Mouse (Mus musculus): ENCODE data around the gene Kcnk16. TPM values are rescaled to one million over a fixed set of nuclear protein-coding genes. Genes with fewer than 3 reads are reported as not detected.
A peak's percentile ranks its signal among the peaks of the same experiment; 100 is the strongest.

Kcnk16 gene
- polyA plus RNA-seq, 1 experiment from 2014 or later: not detected

- WGBS: 40% methylated on average over 2 of the region's 2 CpGs
- Histone ChIP-seq H3K27me3 (no peaks in the 10 kb centered on the region), H3K4me2 (no peak overlapping the region)
Observed at GRCm38 (mm10) chr14:20226982-20227381, 42.0 kb downstream of the Kcnk16 start.

GRCm38 (mm10) chr14:20226488-20226887 lies 42.5 kb downstream of the Kcnk16 start:
- Histone ChIP-seq H3K36me3 (ENCODE audit: poor library complexity, severe bottlenecking) (no peaks in the 10 kb centered on the region), H3K4me2 (no peak overlapping the region), H3K4me3 (no peak overlapping the region), H3K9me3 (replicated peaks) (no peaks in the 10 kb centered on the region), H3K27me3 (no peaks in the 10 kb centered on the region), H3K4me1 (peaks cover 26% of the 10 kb centered on the region), H3K9ac (no peak overlapping the region), H3K27ac (no peak overlapping the region)
- WGBS: 37% methylated on average over 7 of the region's 7 CpGs
- ATAC-seq: no peak

More at GRCm38 (mm10) chr14:20226982-20227381, 42.0 kb downstream of the Kcnk16 start:
- Histone ChIP-seq H3K27ac (no peak overlapping the region), H3K9ac (no peak overlapping the region), H3K4me1 (peaks cover 26% of the 10 kb centered on the region), H3K9me3 (replicated peaks) (no peaks in the 10 kb centered on the region), H3K4me3 (no peak overlapping the region), H3K36me3 (ENCODE audit: poor library complexity, severe bottlenecking) (no peaks in the 10 kb centered on the region)
- no peak for ATAC-seq

DNA sequence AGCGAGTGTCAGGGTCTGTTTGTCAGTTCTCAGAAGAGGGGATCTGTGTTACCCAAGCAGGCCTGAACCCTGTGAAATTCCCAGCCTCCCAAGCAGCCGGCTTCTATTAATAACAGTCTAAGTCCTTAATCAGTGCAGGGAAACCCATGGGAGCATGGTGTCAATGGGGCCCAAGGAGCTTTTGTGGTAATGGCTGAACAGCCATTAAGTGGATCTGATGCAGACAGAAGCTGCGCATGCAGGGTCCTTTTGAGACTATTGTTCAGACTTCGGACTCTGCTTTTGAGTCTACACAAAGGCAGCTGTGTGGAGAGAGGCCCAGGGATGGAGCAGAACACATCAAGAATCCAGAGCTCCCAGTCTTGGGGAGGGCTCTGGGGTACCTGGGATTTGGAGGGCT lies 43.5 kb downstream of the Kcnk16 start:
- 5% methylated on average over 4 of the region's 4 CpGs for WGBS
- H3K9me3 ChIP-seq (replicated peaks): no peaks in the 10 kb centered on the region
- no peak overlapping the region for H3K4me3 ChIP-seq
- peaks cover 30% of the 10 kb centered on the region for H3K4me1 ChIP-seq
- H3K9ac ChIP-seq: no peak overlapping the region
- peak; percentile 83 for ATAC-seq
- H3K27me3 ChIP-seq: no peaks in the 10 kb centered on the region
- no peaks in the 10 kb centered on the region for H3K36me3 ChIP-seq (ENCODE audit: poor library complexity, severe bottlenecking)
- peak overlapping the region; percentile 27 for H3K4me2 ChIP-seq
- peak overlapping the region; percentile 75 for H3K27ac ChIP-seq

DNA sequence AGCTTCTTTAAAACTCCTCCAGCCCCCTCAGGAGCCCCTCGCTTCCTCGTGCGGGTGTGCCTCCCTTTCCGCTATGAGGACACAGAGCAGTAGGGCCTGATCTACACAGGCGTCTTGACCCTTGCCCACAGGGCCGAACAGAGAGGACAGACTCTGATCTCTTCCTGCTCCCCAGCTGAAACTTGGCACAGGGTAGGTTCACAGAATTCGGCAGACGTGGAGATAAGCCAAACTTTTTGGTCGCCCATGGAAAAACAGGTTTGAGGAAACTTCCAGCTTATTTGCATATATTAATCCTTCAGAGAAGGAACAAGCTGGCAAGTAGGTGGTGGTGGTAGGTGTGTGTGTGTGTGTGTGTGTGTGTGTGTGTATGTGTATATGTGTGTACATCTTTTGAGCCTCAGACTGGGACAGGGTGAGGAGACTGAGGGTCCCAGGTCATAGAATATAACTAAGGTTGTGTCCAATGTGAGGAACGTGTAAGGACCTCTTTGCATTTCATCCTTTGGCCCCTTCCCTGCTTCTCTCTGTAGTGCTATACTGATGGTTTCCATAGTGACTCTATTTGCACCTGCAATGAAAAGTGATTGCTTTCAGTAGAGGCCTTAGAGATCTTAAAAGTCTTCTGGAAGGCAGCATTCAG lies 44.3 kb downstream of the Kcnk16 start:
- Histone ChIP-seq H3K9ac (peak overlapping the region; percentile 21; the same call in 1 of the 2 replicates), H3K4me3 (no peak overlapping the region), H3K27ac (peak overlapping the region; percentile 75), H3K36me3 (ENCODE audit: poor library complexity, severe bottlenecking) (no peaks in the 10 kb centered on the region), H3K4me1 (peaks cover 30% of the 10 kb centered on the region), H3K4me2 (peak overlapping the region; percentile 27; the same call in 1 of the 2 replicates), H3K9me3 (replicated peaks) (no peaks in the 10 kb centered on the region), H3K27me3 (no peaks in the 10 kb centered on the region)
- 35% methylated on average over 10 of the region's 10 CpGs for WGBS
- peak; percentile 39; the same call in 1 of the 2 replicates for ATAC-seq

- Histone ChIP-seq H3K4me1 (peaks cover 30% of the 10 kb centered on the region), H3K36me3 (ENCODE audit: poor library complexity, severe bottlenecking) (no peaks in the 10 kb centered on the region), H3K9me3 (replicated peaks) (no peaks in the 10 kb centered on the region), H3K27ac (peak overlapping the region; percentile 75), H3K9ac (0 out of 2 replicates have a peak overlapping the region, but pooled peaks have one; percentile 21), H3K27me3 (no peaks in the 10 kb centered on the region), H3K4me2 (peak overlapping the region; percentile 18; the same call in 1 of the 2 replicates), H3K4me3 (no peak overlapping the region)
- ATAC-seq: no peak
- 5% methylated on average over 4 of the region's 4 CpGs for WGBS
Observed at GRCm38 (mm10) chr14:20224163-20224562, 44.8 kb downstream of the Kcnk16 start.

DNA sequence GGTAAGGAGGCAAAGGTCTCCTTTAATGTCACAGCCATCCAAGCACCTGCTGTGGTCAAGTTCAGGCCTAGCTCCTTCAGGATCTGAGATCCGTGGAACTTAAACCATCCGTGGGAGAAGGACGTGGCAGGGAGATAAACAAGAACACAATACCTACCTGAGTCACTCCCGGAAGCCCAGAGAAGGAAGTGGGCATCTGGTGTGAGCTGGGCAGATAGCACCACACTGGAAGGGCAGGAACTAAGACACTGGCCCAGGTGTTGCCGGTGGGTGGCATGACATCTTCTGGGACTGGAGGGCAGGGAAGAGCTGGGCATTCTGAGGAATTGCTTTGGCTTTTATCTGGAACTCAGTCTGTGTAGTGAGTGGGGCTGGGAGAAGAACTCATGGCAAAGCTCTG lies 45.7 kb downstream of the Kcnk16 start:
- Histone ChIP-seq H3K9me3 (replicated peaks) (no peaks in the 10 kb centered on the region), H3K27ac (no peak overlapping the region), H3K36me3 (ENCODE audit: poor library complexity, severe bottlenecking) (no peaks in the 10 kb centered on the region), H3K4me3 (no peak overlapping the region), H3K4me1 (peaks cover 30% of the 10 kb centered on the region), H3K9ac (no peak overlapping the region), H3K27me3 (no peaks in the 10 kb centered on the region), H3K4me2 (no peak overlapping the region)
- 93% methylated on average over 5 of the region's 5 CpGs for WGBS
- ATAC-seq: no peak

DNA sequence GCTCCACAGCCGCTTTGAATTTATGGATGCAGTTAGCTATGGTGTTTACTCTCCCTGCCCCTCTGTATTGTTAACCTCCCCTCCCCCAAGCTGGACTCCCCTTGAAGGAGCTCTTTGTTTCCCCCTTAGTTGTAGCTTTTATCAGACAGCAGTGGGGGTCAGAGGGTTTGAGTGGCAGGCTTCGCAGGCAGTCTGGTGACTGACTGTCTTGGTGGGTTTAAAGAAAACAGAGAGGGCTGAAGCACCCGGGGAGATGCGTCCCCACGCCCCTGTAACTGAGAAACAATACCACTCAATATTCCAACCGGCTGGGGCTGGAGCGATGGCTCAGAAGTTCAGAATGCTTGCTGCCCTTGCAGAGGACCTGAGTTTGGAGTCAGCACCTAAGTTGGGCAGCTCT lies 47.9 kb downstream of the Kcnk16 start:
- Histone ChIP-seq H3K4me3 (no peak overlapping the region), H3K27ac (no peak overlapping the region), H3K27me3 (no peaks in the 10 kb centered on the region), H3K4me2 (no peak overlapping the region), H3K9me3 (replicated peaks) (no peaks in the 10 kb centered on the region), H3K4me1 (peaks cover 30% of the 10 kb centered on the region), H3K36me3 (ENCODE audit: poor library complexity, severe bottlenecking) (no peaks in the 10 kb centered on the region), H3K9ac (no peak overlapping the region)
- no peak for ATAC-seq
- 31% methylated on average over 7 of the region's 7 CpGs for WGBS

DNA sequence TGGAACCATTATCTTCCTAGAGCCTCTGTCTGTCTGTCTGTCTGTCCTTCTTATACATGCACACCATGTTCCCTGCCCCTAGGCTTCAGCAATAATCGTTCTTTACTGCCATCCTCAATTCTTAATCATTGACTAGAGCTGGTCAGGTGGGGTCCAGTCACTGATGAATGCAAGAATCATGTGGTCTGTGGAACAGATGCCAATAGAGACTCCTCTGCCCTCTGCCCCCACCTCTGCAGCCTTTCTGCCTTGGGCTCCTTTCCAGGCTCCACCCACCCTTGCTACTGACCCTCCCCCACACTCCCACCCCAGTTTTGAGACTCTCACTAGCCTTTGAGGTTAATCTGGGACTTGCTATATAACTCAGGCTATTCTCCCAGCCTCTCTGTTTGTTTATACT lies 49.1 kb downstream of the Kcnk16 start:
- Histone ChIP-seq H3K27ac (no peak overlapping the region), H3K9me3 (replicated peaks) (no peaks in the 10 kb centered on the region), H3K36me3 (ENCODE audit: poor library complexity, severe bottlenecking) (no peaks in the 10 kb centered on the region), H3K9ac (no peak overlapping the region), H3K4me3 (no peak overlapping the region), H3K4me1 (peaks cover 18% of the 10 kb centered on the region), H3K27me3 (no peaks in the 10 kb centered on the region), H3K4me2 (no peak overlapping the region)
- WGBS: 89% methylated on average over 1 of the region's 1 CpGs
- no peak for ATAC-seq

DNA sequence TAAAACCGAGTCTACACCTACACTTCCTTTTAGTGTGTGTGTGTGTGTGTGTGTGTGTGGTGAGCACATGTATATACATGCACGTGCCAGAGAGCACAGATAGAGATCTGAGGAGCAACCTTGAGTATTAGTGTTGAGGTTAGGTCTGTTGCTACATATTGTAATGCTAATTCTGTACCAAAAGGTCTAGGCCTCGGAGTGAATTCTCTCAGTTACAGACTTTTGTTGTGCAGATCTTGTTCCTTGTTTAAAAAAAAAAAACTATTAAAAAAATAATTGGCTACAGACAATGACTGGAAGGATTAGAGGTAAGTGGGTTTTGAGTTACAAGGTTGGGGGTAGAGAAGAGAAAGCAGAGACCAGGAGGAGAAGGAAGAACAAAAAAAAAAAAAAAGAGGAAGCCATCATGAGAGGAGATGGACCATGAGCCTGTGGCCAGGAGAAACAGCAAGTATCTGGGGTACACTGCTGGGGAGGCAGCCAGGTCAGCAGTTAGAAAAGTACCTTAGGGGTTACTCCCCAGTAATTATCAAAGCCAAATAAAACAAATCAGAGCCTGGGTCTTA lies 51.6 kb downstream of the Kcnk16 start:
- no peak overlapping the region for H3K4me3 ChIP-seq
- ATAC-seq: no peak
- WGBS: 10% methylated on average over 3 of the region's 3 CpGs
- 0 out of 2 replicates have a peak, but pooled peaks cover 10% of the 10 kb centered on the region for H3K4me1 ChIP-seq
- no peaks in the 10 kb centered on the region for H3K9me3 ChIP-seq (replicated peaks)
- H3K9ac ChIP-seq: no peak overlapping the region
- H3K27ac ChIP-seq: no peak overlapping the region
- no peaks in the 10 kb centered on the region for H3K36me3 ChIP-seq (ENCODE audit: poor library complexity, severe bottlenecking)
- H3K27me3 ChIP-seq: no peaks in the 10 kb centered on the region
- H3K4me2 ChIP-seq: no peak overlapping the region

- WGBS: 75% methylated on average over 7 of the region's 7 CpGs
- ATAC-seq: no peak
Observed at GRCm38 (mm10) chr14:20216561-20217298, 52.3 kb downstream of the Kcnk16 start.

GRCm38 (mm10) chr14:20215826-20216225 lies 53.2 kb downstream of the Kcnk16 start:
- no peaks in the 10 kb centered on the region for H3K27me3 ChIP-seq
- no peak overlapping the region for H3K4me3 ChIP-seq
- H3K9me3 ChIP-seq (replicated peaks): no peaks in the 10 kb centered on the region
- no peaks in the 10 kb centered on the region for H3K36me3 ChIP-seq (ENCODE audit: poor library complexity, severe bottlenecking)
- H3K9ac ChIP-seq: no peak overlapping the region
- H3K4me1 ChIP-seq: peaks cover 14% of the 10 kb centered on the region; the same call in 1 of the 2 replicates
- no peak overlapping the region for H3K4me2 ChIP-seq
- WGBS: 84% methylated on average over 5 of the region's 5 CpGs
- H3K27ac ChIP-seq: no peak overlapping the region
- ATAC-seq: no peak

More at GRCm38 (mm10) chr14:20216561-20217298, 52.3 kb downstream of the Kcnk16 start:
- Histone ChIP-seq H3K4me2 (no peak overlapping the region), H3K27ac (no peak overlapping the region), H3K4me3 (no peak overlapping the region), H3K4me1 (peaks cover 13% of the 10 kb centered on the region; the same call in 1 of the 2 replicates), H3K9me3 (replicated peaks) (no peaks in the 10 kb centered on the region), H3K36me3 (ENCODE audit: poor library complexity, severe bottlenecking) (no peaks in the 10 kb centered on the region), H3K27me3 (no peaks in the 10 kb centered on the region), H3K9ac (no peak overlapping the region)

GRCm38 (mm10) chr14:20214125-20214524 lies 54.9 kb downstream of the Kcnk16 start:
- Histone ChIP-seq H3K4me2 (no peak overlapping the region), H3K27me3 (no peaks in the 10 kb centered on the region), H3K36me3 (ENCODE audit: poor library complexity, severe bottlenecking) (no peaks in the 10 kb centered on the region), H3K9me3 (replicated peaks) (no peaks in the 10 kb centered on the region), H3K9ac (no peak overlapping the region), H3K4me1 (peaks cover 12% of the 10 kb centered on the region; the same call in 1 of the 2 replicates), H3K4me3 (no peak overlapping the region), H3K27ac (no peak overlapping the region)
- 96% methylated on average over 7 of the region's 7 CpGs for WGBS
- no peak for ATAC-seq

All from forebrain, embryonic 13.5 days (tissue).